In genomic region chr16:95964427-95965023, GRCm38 (mm10) we compare ENCODE assay signal across 7 mouse cellular contexts. TPM values are rescaled to one million over a fixed set of nuclear protein-coding genes. Genes with fewer than 3 reads are reported as not detected.
DNase-seq lines count a peak whose midpoint lies in the region; ATAC-seq and TF ChIP-seq lines count a peak whose summit lies in the region.

No protein-coding gene starts in this region.

- H3K36me3 ChIP-seq in MEL (ENCODE audit: control insufficient read depth in 1 of 2, insufficient read depth in 2 of 2, low read length in 2 of 2): no peaks in the 10 kb centered on the region
- no peaks in the 10 kb centered on the region for H3K36me3 ChIP-seq in embryonic facial prominence, embryonic 11.5 days (replicated peaks; ENCODE audit: control insufficient read depth, insufficient read depth, low read depth, low read length)
- no peaks in the 10 kb centered on the region for H3K36me3 ChIP-seq in limb, embryonic 13.5 days

- DNase-seq in kidney, adult 9 months: peak; percentile 49
- no peak for DNase-seq in kidney, adult 18-20 months
- DNase-seq in B cell, adult 2 months: peak; percentile 38 to 51
- DNase-seq in MEL (ENCODE audit: low read depth, low spot score): peak; percentile 67
- peak; percentile 79 for DNase-seq in embryonic facial prominence, embryonic 11.5 days (ENCODE audit: low spot score)
- peak; percentile 31 for DNase-seq in telencephalon, adult 2 months (ENCODE audit: low read depth, low spot score)

- H3K4me3 ChIP-seq in MEL (ENCODE audit: control insufficient read depth in 1 of 2, insufficient read depth in 1 of 2, low read depth in 2 of 2, low read length in 2 of 2): no peak overlapping the region
- no peak overlapping the region for H3K4me3 ChIP-seq in embryonic facial prominence, embryonic 11.5 days (ENCODE audit: low read depth, low read length)
- no peak overlapping the region for H3K4me3 ChIP-seq in limb, embryonic 13.5 days

- no peaks in the 10 kb centered on the region for H3K9me3 ChIP-seq in MEL (replicated peaks; ENCODE audit: insufficient read depth, low read length)
- no peaks in the 10 kb centered on the region for H3K9me3 ChIP-seq in embryonic facial prominence, embryonic 11.5 days (replicated peaks; ENCODE audit: control insufficient read depth, low read length)
- no peaks in the 10 kb centered on the region for H3K9me3 ChIP-seq in limb, embryonic 13.5 days

- 53% methylated on average over 11 of the region's 11 CpGs for WGBS in embryonic facial prominence, embryonic 11.5 days
- WGBS in limb, embryonic 13.5 days: 32% methylated on average over 11 of the region's 11 CpGs

- peak; percentile 69 for TF ChIP-seq RAD21 in MEL (IDR thresholded peaks at IDR 0.05; ENCODE audit: low read depth, low read length)

- no peak for TF ChIP-seq EP300 in MEL (IDR thresholded peaks at IDR 0.05; ENCODE audit: low read depth in 1 of 2, low read length in 2 of 2)

- ATAC-seq in embryonic facial prominence, embryonic 11.5 days (replicated peaks; ENCODE audit: insufficient number of reproducible peaks, low FRiP score, low TSS enrichment, low read depth): no peak; the same call in 1 of the 2 replicates
- no peak for ATAC-seq in limb, embryonic 13.5 days (ENCODE audit: low FRiP score, low read depth)

- no peak overlapping the region for H3K27ac ChIP-seq in MEL (ENCODE audit: control insufficient read depth, low read depth, low read length)
- no peak overlapping the region for H3K27ac ChIP-seq in embryonic facial prominence, embryonic 11.5 days (replicated peaks; ENCODE audit: low read depth, low read length)
- H3K27ac ChIP-seq in limb, embryonic 13.5 days: no peak overlapping the region

- H3K4me1 ChIP-seq in MEL (ENCODE audit: control insufficient read depth in 1 of 2, insufficient read depth in 2 of 2, low read length in 2 of 2): no peaks in the 10 kb centered on the region
- no peaks in the 10 kb centered on the region for H3K4me1 ChIP-seq in embryonic facial prominence, embryonic 11.5 days (ENCODE audit: control insufficient read depth, insufficient read depth, low read length)
- peaks cover 19% of the 10 kb centered on the region for H3K4me1 ChIP-seq in limb, embryonic 13.5 days

- no peaks in the 10 kb centered on the region for H3K27me3 ChIP-seq in MEL (ENCODE audit: control insufficient read depth in 1 of 2, insufficient read depth in 2 of 2, low read length in 2 of 2)
- H3K27me3 ChIP-seq in embryonic facial prominence, embryonic 11.5 days (ENCODE audit: control insufficient read depth, insufficient read depth, low read length): no peaks in the 10 kb centered on the region
- no peaks in the 10 kb centered on the region; the same call in 1 of the 2 replicates for H3K27me3 ChIP-seq in limb, embryonic 13.5 days

- no peak overlapping the region for H3K4me2 ChIP-seq in embryonic facial prominence, embryonic 11.5 days (ENCODE audit: low read depth, low read length)
- peak overlapping the region; percentile 19; the same call in 1 of the 2 replicates for H3K4me2 ChIP-seq in limb, embryonic 13.5 days (replicated peaks)

- TF ChIP-seq CTCF in MEL (IDR thresholded peaks at IDR 0.05 in 2 of 3, conservative IDR thresholded peaks at IDR 0.05 in 1 of 3; ENCODE audit: control insufficient read depth in 1 of 3, insufficient read depth in 1 of 3, low read depth in 2 of 3, low read length in 3 of 3, poor library complexity in 1 of 3, severe bottlenecking in 1 of 3): peak; percentile 44 to 66 (median 52); a peak in 4 of 6 replicates

- no peak for TF ChIP-seq POLR2A in MEL (IDR thresholded peaks at IDR 0.05; ENCODE audit: control insufficient read depth in 1 of 2, insufficient read depth in 1 of 2, low read depth in 1 of 2, low read length in 2 of 2, poor library complexity in 1 of 2)

- no peaks in the 10 kb centered on the region for H3K79me2 ChIP-seq in MEL (ENCODE audit: control insufficient read depth, insufficient read depth, low read length, poor library complexity)

- H3K9ac ChIP-seq in MEL (ENCODE audit: control insufficient read depth, low read depth, low read length, poor library complexity, severe bottlenecking): no peak overlapping the region
- H3K9ac ChIP-seq in embryonic facial prominence, embryonic 11.5 days (replicated peaks; ENCODE audit: low read length): no peak overlapping the region
- no peak overlapping the region for H3K9ac ChIP-seq in limb, embryonic 13.5 days

TF ChIP-seq in MEL, 35 proteins besides CTCF, POLR2A, EP300 and RAD21:
- TF ChIP-seq ELF1 (IDR thresholded peaks at IDR 0.05; ENCODE audit: low read depth, low read length): no peak
- no peak for TF ChIP-seq POLR2AphosphoS2 (IDR thresholded peaks at IDR 0.05; ENCODE audit: low read length)
- no peak for TF ChIP-seq SIN3A (IDR thresholded peaks at IDR 0.05; ENCODE audit: low read length)
- no peak for TF ChIP-seq MAX (IDR thresholded peaks at IDR 0.05; ENCODE audit: low read length)
- no peak for TF ChIP-seq MAFK (IDR thresholded peaks at IDR 0.05; ENCODE audit: borderline replicate concordance, low read depth, low read length)
- no peak for TF ChIP-seq CHD1 (IDR thresholded peaks at IDR 0.05; ENCODE audit: low read depth, low read length)
- peak; percentile 51; the same call in 1 of the 2 replicates for TF ChIP-seq ZC3H11A (IDR thresholded peaks at IDR 0.05; ENCODE audit: low read depth, low read length)
- no peak for TF ChIP-seq E2F4 (IDR thresholded peaks at IDR 0.05; ENCODE audit: borderline replicate concordance, low read depth, low read length)
- TF ChIP-seq UBTF (IDR thresholded peaks at IDR 0.05; ENCODE audit: borderline replicate concordance, insufficient read depth, low read depth, low read length): no peak
- TF ChIP-seq SMC3 (IDR thresholded peaks at IDR 0.05; ENCODE audit: low read depth, low read length): peak; percentile 68
- TF ChIP-seq USF1 (IDR thresholded peaks at IDR 0.05; ENCODE audit: low read depth, low read length): no peak
- no peak for TF ChIP-seq MYB (IDR thresholded peaks at IDR 0.05; ENCODE audit: low read depth, low read length)
- no peak for TF ChIP-seq HCFC1 (IDR thresholded peaks at IDR 0.05; ENCODE audit: low read depth, low read length)

RNA-seq across cellular contexts. Expression of gene Psmg1, which starts 26.2 kb away (rescaled TPM):
- total RNA-seq in MEL (2012; rRNA removed): 112 and 115 TPM in 2 replicates
- 100 to 1,000 TPM in 1 of 2 experiments, not detected in 1; 169 TPM for polyA plus RNA-seq in MEL (2012; ENCODE audit: insufficient read depth in 1 of 2, insufficient read length in 2 of 2, low read depth in 1 of 2, low replicate concordance in 2 of 2, missing spikeins in 1 of 2)
- 104 and 111 TPM in 2 replicates for polyA plus RNA-seq in embryonic facial prominence, embryonic 11.5 days (2014; fragmentation: Nextera tagmentation; extraction: Ambion mirVana)
- 87.1 and 95.2 TPM in 2 replicates for polyA plus RNA-seq in limb, embryonic 13.5 days (2015; fragmentation: Nextera tagmentation; extraction: Ambion mirVana)
